Mouse (Mus musculus) testis, adult 2 months (tissue): ENCODE measurements around the gene Esrra.

ENCODE experiments used
- CTCF ChIP-seq: fragments of 200-500 bp; IDR thresholded peaks from 2 replicates; pipeline ENCODE4 v1.5.1; 2012; ENCODE audit warnings: low read depth, mild to moderate bottlenecking, inconsistent platforms, low read length, moderate library complexity; ENCODE audit not compliant: control insufficient read depth, insufficient read depth, insufficient replicate concordance
- POLR2A ChIP-seq: fragments of 200-500 bp; IDR thresholded peaks from 2 replicates; pipeline ENCODE4 v1.6.1; 2012; ENCODE audit warnings: low read depth, mild to moderate bottlenecking, inconsistent platforms, low read length, moderate library complexity; ENCODE audit not compliant: control insufficient read depth

DNA sequence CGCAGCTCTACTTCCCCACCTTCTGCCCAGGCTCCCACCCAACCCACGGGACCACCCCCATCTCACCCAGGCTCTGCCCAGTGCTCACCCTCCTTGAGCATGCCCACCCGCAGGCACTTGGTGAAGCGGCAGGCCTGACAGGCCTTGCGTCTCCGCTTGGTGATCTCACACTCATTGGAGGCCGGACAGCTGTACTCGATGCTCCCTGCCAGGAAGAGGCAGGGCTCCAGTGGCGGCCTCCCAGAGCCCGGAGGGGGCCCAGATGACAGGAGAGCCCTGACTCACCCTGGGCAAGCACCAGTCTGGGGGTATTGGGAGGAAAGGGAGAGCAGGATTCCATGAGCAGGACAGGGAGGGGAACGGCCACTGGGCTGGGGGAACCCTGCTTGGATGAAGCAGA, 7.6 kb downstream of the Esrra start:
- no peak for TF ChIP-seq CTCF
- no peak for TF ChIP-seq POLR2A
